Mouse (Mus musculus): ENCODE measurements around the gene Myh4.

The Myh4 gene

DNA sequence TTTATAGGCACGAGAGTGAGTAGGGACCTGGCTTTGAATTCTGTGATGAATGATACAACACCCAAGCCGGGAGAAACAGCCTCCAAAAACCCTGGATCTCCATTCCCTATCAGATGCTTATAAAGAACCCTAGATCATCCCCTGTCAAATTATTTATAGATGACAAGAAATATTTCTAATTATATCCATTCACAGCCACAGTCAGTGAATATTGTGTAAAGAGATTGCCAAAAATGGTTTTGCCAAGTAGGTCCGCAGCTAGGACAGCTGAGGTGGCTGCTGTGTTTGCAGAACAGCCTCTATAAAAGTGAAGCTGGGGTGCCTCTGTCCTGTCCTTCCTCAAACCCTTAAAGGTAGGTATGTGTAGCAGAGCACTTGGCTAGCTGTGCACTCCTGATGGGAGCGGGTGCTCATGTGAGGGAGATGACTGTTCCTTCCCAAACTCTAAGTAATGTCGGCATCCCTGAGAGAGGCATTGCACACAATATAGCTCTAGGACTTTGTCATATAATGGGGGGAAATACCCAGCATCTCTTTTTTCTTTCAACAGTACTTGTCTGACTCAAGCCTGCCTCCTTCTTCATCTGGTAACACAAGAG lies at the start of gene Myh4:
Gene Myh4 (plus strand): TSS at position 549 of the 599 bp plus-strand sequence.
- no peak for DNase-seq

DNA sequence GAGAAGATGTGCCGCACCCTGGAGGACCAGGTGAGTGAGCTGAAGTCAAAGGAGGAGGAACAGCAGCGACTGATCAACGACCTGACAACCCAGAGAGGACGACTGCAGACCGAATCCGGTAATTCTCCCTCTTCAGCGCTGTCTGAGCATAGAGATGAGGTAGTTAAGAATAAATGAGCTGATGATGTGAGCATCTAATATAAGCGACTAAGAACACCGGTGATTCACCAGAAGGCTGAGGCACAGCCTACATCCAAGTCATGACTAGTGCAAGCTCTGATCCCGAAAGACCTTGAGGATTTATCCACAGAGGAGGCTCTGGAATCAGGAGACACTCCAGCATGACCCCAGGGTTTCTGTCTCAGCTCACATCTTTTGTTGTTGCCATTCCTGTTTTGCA lies 47.5 kb upstream of the Myh4 start:
- no peak for DNase-seq

DNA sequence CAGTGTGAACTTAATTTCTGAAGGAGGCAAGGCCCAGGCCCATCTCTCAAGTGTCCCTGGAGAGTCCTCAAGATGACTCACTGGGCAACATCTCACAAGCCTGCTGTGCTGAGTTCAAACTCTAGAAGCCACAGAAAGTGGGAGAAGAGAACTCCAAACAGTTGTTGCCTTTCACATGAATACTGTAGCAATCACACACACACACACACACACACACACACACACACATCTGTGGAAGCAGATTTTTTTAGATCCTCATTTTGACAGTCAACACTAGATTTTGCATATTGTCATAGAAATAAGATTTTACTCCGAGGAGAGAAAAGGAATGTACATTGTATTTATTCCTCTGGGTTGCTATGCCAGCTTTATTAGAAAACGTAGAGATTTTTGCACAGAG lies 47.0 kb upstream of the Myh4 start:
- no peak for DNase-seq

DNA sequence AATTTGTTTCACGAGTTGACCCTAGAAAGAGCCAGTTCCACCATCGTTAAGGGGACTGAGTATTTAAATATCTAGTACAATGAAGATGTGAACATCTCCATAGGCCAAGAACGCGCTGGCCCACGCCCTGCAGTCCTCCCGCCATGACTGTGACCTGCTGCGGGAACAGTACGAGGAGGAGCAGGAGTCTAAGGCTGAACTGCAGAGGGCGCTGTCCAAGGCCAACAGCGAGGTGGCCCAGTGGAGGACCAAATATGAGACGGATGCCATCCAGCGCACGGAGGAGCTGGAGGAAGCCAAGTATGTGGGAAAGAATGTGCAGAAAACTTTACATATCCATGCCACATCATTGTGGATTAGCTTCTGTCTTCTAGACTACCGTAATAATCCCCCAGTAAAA lies 46.3 kb upstream of the Myh4 start:
- no peak for DNase-seq

DNA sequence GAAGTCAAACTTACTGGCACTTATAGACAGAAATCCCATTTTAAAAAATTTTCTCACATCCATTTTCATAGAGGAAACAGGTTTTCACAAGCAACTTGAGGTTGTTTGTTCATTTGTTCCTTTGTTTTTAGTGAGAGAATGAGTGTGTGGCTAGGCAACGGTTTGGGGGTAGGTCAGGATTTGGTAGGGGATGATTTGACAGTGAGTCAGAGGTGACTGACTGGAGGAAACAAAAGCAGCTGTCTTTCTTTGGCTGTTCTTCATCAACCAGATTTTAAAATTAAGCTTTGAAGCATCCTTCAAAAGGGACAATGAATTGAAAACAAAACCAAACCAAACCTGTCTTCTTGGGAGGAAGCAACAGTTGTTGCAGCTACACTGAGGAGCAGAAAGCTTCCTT lies 38.5 kb upstream of the Myh4 start:
- DNase-seq: no peak

DNA sequence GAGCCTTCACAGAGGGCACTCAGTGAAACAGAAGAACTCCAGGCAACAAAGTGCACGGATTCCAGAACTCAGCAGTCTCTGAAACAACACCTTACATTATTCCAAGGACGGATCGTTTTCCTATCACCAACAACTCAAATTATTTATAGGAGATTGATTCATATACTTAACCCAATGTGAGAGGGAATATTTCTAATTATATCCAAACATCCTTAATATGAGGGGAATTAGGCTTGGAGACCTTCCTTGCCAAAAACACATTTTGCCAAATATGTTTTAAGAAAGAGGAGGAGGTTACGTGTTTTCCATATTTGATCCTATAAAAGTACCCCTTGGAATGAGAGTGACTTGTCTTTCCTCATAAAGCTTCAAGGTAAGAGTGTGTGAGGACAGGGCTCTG lies 38.1 kb upstream of the Myh4 start, which contains the start of gene Myh1:
Gene Myh1 (plus strand): TSS at position 301 of the 400 bp plus-strand sequence.
- DNase-seq: no peak

DNA sequence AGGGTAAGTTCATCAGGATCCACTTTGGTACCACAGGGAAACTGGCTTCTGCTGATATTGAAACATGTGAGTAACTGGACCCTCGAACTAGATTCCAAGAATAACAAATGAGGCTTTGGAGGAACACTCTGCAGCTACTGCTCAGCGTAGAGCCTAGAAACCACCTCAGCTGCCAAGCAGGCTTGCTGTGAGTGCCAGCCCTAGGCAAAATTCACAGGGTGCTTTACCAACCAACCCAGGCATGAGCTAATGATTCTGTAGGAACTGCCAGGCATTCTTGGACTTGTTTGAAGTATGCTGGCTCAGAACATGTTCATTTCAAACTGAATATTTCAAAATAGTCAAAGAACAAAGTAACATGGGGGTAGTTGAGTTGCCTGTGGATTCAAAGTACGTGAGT lies 33.1 kb upstream of the Myh4 start:
- DNase-seq: peak; percentile 28

DNA sequence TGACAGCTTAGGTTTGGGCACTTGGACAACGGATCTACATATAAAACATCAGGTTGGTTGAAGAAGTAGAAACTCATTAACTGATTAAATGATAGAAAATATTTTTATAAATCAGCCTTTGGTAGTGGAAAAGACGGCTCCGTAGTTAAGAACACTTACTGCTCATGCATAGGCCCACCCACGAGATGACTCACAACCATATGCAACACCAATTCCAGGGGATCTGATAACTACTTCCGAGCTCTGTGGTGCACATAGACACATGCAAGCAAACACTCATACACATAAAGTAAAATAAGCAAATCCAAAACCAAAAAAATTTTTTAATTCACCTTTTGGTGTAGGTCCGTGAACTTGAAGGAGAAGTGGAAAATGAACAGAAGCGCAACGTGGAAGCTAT lies 16.0 kb upstream of the Myh4 start:
- no peak for DNase-seq

DNA sequence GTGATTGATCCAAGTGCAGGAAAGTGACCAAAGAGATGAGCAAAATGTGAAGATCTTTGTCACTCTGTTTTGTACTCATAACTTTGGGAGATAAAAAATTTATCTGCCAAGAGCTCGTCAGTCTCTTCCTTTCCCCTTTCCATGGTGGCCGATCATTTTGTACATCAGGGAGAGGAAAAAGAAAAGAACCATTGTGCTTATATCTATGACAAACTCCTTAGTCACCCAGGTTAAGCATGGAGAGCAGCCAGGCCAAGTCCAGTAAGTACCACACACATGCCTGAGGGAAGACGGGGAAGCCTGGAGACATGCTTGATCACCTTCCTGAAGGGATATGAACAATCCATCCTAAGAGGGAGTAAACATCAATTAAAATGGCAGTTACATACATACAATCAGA lies 13.4 kb upstream of the Myh4 start:
- DNase-seq: no peak

DNA sequence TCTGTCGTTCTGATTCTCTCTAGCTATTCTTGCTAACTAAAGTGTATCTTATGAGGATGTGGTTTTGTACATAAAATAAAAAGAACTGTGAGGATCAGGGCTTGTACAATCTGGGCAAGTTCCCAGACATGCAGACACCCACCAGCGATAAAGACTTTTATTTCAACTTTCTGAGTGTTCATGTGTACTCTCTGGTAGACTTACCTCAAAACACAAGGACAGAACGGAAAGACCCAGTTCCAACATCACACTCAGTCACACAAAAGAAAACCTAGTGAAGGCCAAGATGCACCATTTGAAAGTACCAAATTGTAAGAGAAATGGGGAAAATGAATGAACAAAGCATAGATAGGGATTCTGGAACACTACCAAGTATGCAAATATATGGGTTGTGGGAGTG lies 9.1 kb upstream of the Myh4 start:
- DNase-seq: no peak

DNA sequence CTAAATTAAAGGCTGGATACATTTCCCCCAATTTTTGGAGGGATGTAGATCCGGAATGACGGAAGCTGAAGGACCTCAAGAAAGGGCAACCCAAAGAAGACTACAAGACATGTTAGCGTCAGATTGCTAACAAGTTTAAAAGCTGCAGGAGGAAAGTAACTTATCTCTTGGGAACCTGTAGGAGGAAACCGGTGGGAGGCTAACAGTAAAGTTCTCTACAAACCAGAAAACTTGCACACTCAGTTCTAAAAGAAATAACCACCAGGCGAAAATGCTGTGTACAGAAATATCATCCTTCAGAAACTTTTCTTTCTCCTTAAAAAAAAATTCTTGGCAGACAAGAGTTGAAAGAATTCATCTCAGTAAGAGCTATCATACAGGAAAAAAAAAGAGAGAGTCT lies 8.7 kb upstream of the Myh4 start:
- DNase-seq: no peak

DNA sequence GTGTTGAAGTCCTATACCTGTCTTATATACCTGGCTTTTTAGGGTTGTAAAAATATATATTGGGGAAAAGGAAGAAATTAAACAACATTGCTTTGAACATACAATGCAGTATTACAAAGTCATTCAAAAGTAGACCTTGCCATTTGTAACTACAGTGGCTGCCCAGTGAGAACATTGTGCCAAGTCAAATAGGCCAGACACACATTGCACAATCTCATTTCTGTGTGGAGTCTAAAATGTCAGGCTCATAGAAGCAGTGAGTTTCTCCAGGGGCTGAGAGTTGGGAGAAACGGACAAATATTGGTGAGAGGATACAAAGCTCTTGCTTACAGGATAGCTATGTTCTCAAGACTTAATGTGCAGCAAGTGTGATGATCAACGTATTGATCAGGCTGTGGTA lies 7.9 kb upstream of the Myh4 start:
- DNase-seq: no peak

DNA sequence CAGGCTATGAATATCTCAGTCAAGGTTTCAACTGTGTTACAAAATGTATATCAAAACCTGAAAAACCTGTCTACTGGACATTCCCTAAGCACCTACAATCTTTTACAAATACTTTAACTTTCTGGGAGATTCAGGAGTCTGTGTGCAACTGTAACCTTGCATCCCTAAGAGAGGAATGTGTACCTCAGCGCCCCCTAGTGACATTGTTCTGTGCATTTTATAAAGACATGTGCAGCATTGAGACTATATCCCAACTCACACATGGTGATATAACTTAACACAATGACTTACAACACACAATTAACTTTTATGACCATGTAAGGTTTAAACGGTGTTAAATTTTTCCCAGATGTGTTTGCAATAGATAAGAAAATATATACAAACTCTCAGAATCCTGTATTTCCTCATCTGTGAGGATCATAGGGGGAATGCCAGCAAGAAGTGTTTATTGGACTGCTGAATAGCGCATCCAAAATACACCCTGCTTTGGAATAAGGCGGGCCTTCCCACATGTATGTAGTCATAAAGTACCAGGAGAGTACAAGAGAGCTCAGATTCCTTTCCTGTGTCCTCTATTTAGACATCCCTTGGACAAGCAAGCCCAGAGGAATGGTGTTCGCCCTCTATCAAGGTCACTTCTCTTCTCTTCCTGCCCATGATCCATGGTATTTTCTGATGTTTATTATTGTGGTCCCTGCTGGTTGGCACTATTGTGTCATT lies 2.0 kb upstream of the Myh4 start:
- DNase-seq: no peak

DNA sequence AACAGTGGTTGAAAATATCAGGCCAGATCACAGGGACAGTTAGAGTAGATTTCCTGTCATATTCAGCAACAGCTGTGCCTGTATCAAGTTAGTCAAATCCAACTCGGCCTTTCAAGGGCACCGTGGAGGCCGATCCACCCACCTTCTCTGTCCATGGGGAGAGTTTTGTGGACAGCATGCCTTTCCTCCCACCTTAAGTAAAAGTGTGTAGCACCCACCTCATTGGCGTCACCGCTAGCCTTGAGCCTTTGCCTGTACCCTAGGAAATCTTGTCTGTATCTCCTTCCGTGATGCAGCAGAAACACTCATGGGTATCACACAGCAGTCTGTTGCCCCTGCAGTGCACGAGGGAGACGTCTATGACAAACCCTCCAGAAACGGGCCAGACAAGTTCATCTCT lies 1.0 kb upstream of the Myh4 start:
- DNase-seq: no peak

DNA sequence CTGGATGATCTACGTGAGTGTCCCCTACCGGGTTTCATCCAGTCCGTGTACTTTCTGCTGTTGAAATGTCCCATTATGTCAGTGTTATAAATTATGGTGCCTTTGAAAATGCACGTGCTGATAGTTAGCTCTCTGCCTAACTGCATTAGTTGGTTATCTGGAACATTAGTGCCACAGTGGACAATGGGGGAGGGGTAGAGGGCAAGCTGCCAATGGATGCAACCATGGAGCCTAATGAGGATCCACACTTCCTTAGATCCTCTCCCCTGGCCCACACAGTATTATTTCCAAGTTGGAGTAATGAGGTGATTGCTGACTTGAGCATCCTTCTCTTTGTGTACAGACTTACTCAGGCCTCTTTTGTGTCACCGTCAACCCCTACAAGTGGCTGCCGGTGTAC lies 3.2 kb downstream of the Myh4 start:
- no peak for DNase-seq

DNA sequence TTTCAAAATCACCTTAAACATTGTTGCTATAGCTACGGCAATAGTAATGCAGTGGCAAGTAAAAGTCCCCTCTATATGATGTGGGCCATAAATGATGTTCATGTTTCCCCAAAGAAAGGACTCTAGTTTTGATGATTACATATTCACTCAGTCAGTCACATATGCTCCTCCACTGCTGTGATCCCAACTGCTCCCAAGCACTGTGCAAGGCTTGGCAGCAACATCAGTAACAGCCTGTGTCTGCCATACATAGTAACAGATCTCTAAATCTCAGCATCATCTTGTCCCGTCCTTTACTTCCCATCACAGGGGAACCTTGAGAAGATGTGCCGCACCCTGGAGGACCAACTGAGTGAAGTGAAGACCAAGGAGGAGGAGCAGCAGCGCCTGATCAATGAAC lies 15.9 kb downstream of the Myh4 start:
- DNase-seq: no peak

DNA sequence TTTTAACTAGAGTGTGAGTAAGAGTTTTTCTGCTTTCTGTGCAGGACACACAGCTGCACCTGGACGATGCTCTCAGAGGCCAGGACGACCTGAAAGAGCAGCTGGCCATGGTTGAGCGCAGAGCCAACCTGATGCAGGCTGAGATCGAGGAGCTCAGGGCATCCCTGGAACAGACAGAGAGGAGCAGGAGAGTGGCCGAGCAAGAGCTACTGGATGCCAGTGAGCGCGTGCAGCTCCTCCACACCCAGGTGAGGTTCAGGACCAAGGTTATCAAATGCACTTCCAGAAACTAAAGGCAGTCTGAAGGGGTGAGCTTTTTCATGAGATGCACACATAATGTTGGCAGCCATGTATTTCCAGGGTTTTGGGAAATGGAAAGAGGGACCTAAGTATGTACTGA lies 19.2 kb downstream of the Myh4 start:
- DNase-seq: no peak

DNA sequence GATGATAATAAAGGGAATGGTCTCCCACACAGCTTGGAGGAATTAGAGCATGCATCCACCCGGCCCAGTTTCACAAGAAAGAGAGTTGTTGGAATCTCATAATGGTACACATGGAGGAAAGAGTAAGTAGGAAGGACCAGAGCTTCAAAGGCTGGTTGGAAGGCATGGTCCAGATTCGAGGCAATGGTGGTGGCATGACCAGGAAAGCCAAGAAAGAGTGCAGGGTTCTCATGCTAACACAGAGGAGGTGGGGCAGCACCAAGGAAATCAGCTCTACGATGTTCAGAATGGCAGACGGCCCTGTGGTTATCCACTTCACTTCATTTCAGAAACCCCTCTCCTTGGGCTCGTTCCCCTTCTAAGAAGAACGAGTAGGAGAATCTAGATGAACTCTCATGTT lies 23.1 kb downstream of the Myh4 start:
- no peak for DNase-seq

DNA sequence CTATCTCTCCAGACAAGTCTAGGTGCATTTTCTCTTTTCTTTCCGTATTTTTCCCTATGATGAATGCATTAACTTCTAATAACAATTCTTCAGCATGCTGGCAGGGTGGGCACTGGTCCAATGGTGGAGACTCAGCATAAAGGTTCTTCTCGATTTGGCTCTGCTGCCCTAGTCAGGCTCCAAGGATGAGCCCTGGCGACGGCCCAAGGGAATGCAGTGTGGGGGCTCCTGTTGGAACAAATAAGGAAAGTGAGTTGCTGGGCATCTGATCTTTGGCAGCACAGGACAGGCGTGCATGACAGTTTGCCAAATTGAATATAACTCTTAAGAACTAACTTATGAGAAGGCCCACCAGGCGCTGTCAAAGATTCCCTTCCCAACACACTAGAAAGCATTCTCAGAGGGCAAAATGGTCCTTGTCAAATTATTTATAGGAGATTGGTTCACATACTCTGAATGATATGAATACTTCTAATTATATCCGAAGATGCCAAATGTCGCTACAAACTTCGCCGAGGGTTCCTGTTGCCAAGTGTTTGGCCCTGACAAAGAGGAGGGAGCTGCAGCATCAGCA lies 38.9 kb downstream of the Myh4 start, which contains the start of gene Myh8:
Gene Myh8 (plus strand): TSS at position 524 of the 574 bp plus-strand sequence.
- no peak for DNase-seq

DNA sequence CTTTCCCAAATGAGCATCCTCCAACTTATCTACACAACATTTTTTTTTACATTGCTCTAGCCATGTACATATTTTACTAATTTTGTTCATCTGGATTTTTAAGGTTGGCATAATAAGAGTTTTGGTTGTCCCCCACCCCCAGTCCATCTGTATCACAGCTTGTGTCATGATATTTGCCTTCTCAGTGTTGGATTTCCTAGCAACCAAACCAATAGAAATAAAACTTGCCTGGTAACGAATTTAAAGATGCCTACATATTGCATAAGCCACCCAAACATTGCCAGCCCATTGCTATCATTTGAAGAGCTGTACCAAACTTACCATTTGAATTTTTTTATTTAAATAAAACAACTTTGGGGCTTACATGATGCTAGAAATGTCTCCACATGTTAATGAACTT lies 55.6 kb downstream of the Myh4 start:
- DNase-seq: no peak
